ENCODE assay signal across 21 mouse cellular contexts in genomic region chr9:20562177-20562576, GRCm38 (mm10). TPM values are rescaled to one million over a fixed set of nuclear protein-coding genes. Genes with fewer than 3 reads are reported as not detected.
DNase-seq lines count a peak whose midpoint lies in the region; ATAC-seq and TF ChIP-seq lines count a peak whose summit lies in the region.
"Had no signal": no experiment of that assay in that cellular context is flagged by ENCODE, and none has a peak within 500 bp of the region (broad histone marks: within the 10 kb centered on the region; RNA-seq: fewer than 3 reads in every experiment).

No protein-coding gene starts in this region.

- no peak overlapping the region for H3K4me3 ChIP-seq in liver, embryonic 11.5 days (ENCODE audit: low read depth, low read length)
- no peak overlapping the region for H3K4me3 ChIP-seq in liver, postnatal 0 days (ENCODE audit: low read depth, low read length)
- no peak overlapping the region for H3K4me3 ChIP-seq in forebrain, embryonic 11.5 days (ENCODE audit: low read depth, low read length)
- H3K4me3 ChIP-seq: forebrain, embryonic 15.5 days; hindbrain, embryonic 10.5 days; kidney, embryonic 15.5 days; limb, embryonic 13.5 days; midbrain, embryonic 13.5 days had no signal

- in situ Hi-C loops in Patski (cut with MboI; ENCODE audit: low pct_unique_long_range_greater_than_20kb), result no loop called here

- no peak overlapping the region for H3K4me2 ChIP-seq in liver, embryonic 11.5 days
- no peak overlapping the region for H3K4me2 ChIP-seq in liver, postnatal 0 days (ENCODE audit: low read depth, low read length)
- H3K4me2 ChIP-seq in forebrain, embryonic 11.5 days (ENCODE audit: low read depth, low read length, severe bottlenecking), result no peak overlapping the region
- H3K4me2 ChIP-seq: forebrain, embryonic 15.5 days; heart, embryonic 11.5 days; kidney, embryonic 15.5 days; limb, embryonic 13.5 days; midbrain, embryonic 13.5 days had no signal

- 81% methylated on average over 5 of the region's 5 CpGs for WGBS in liver, embryonic 11.5 days
- 71% methylated on average over 5 of the region's 5 CpGs for WGBS in liver, postnatal 0 days (ENCODE audit: insufficient replicate concordance)
- WGBS in forebrain, embryonic 11.5 days, result 80% methylated on average over 5 of the region's 5 CpGs

- peak; percentile 38 for DNase-seq in liver
- DNase-seq in liver, embryonic 11.5 days (ENCODE audit: low spot score), result no peak
- DNase-seq in thymus, postnatal 4 days, result peak; percentile 39
- no peak for DNase-seq in thymus, adult 18-20 months
- DNase-seq in Patski (ENCODE audit: low read depth, low spot score), result no peak
- DNase-seq in liver, postnatal 0 days, result no peak
- DNase-seq in forebrain, embryonic 11.5 days (ENCODE audit: low spot score), result no peak
- DNase-seq in layer of hippocampus, adult 9-11 months, result no peak
- DNase-seq: cerebellum, adult 18-20 months; cerebellum, postnatal 25 days; embryo, embryonic 11 days; kidney, adult 11 months; lung, postnatal 10 days; right cerebral cortex, postnatal 14 days had no signal

- no peak overlapping the region for H3K9ac ChIP-seq in liver, embryonic 11.5 days (ENCODE audit: low read depth, low read length)
- H3K9ac ChIP-seq in liver, postnatal 0 days (replicated peaks), result no peak overlapping the region
- H3K9ac ChIP-seq in forebrain, embryonic 11.5 days (ENCODE audit: low read length), result no peak overlapping the region
- H3K9ac ChIP-seq: forebrain, embryonic 15.5 days; kidney, embryonic 15.5 days; limb, embryonic 13.5 days; midbrain, embryonic 13.5 days had no signal

- peak; percentile 18 for TF ChIP-seq CTCF in Patski (IDR thresholded peaks at IDR 0.05)
- peak; percentile 41 for TF ChIP-seq CTCF in liver, postnatal 0 days (IDR thresholded peaks at IDR 0.05; ENCODE audit: low read depth)

- H3K4me1 ChIP-seq in liver, embryonic 11.5 days (replicated peaks; ENCODE audit: control insufficient read depth, insufficient read depth, low read length), result no peaks in the 10 kb centered on the region
- H3K4me1 ChIP-seq in liver, postnatal 0 days (ENCODE audit: insufficient read depth), result no peaks in the 10 kb centered on the region
- H3K4me1 ChIP-seq in forebrain, embryonic 11.5 days (replicated peaks; ENCODE audit: control insufficient read depth, insufficient read depth, low read length), result no peaks in the 10 kb centered on the region
- H3K4me1 ChIP-seq: forebrain, embryonic 15.5 days; hindbrain, embryonic 10.5 days; kidney, embryonic 15.5 days; limb, embryonic 13.5 days; midbrain, embryonic 13.5 days had no signal

- H3K27me3 ChIP-seq in liver, embryonic 11.5 days (replicated peaks; ENCODE audit: control insufficient read depth, insufficient read depth, low read length), result no peaks in the 10 kb centered on the region
- peaks cover 5% of the 10 kb centered on the region for H3K27me3 ChIP-seq in Patski
- H3K27me3 ChIP-seq in liver, postnatal 0 days (ENCODE audit: insufficient read depth, low read length), result no peaks in the 10 kb centered on the region
- H3K27me3 ChIP-seq in forebrain, embryonic 11.5 days (ENCODE audit: control insufficient read depth, insufficient read depth, low read length), result no peaks in the 10 kb centered on the region
- H3K27me3 ChIP-seq: forebrain, embryonic 15.5 days; kidney, embryonic 15.5 days; limb, embryonic 13.5 days had no signal

- no peaks in the 10 kb centered on the region for H3K36me3 ChIP-seq in liver, embryonic 11.5 days (ENCODE audit: control insufficient read depth, insufficient read depth, low read length)
- H3K36me3 ChIP-seq in liver, postnatal 0 days (replicated peaks; ENCODE audit: insufficient read depth, low read length), result no peaks in the 10 kb centered on the region
- H3K36me3 ChIP-seq in forebrain, embryonic 11.5 days (ENCODE audit: control insufficient read depth, insufficient read depth, low read length), result no peaks in the 10 kb centered on the region
- H3K36me3 ChIP-seq: forebrain, embryonic 15.5 days; hindbrain, embryonic 10.5 days; kidney, embryonic 15.5 days; limb, embryonic 13.5 days; midbrain, embryonic 13.5 days had no signal

- CTCF ChIA-PET in Patski (lab: Charles Lee), result no interaction called here

- no peaks in the 10 kb centered on the region for H3K9me3 ChIP-seq in liver, embryonic 11.5 days (ENCODE audit: control insufficient read depth, low read length)
- peaks cover 5% of the 10 kb centered on the region; the same call in 1 of the 2 replicates for H3K9me3 ChIP-seq in liver, postnatal 0 days (ENCODE audit: low read length)
- H3K9me3 ChIP-seq in forebrain, embryonic 11.5 days (ENCODE audit: control insufficient read depth, low read length), result no peaks in the 10 kb centered on the region
- H3K9me3 ChIP-seq: forebrain, embryonic 15.5 days had no signal

- no peak for TF ChIP-seq EP300 in liver, postnatal 0 days (IDR thresholded peaks at IDR 0.05; ENCODE audit: low read depth)

- no peak for ATAC-seq in liver, embryonic 11.5 days (replicated peaks; ENCODE audit: low FRiP score)
- ATAC-seq in Patski, result no peak
- no peak for ATAC-seq in liver, postnatal 0 days
- no peak for ATAC-seq in forebrain, embryonic 11.5 days (replicated peaks; ENCODE audit: low FRiP score)
- ATAC-seq: forebrain, embryonic 15.5 days; hindbrain, embryonic 16.5 days; midbrain, embryonic 13.5 days had no signal

- POLR2A ChIA-PET in Patski (lab: Charles Lee), result no interaction called here

- no peak overlapping the region for H3K27ac ChIP-seq in liver, embryonic 11.5 days (ENCODE audit: low read depth, low read length)
- no peak overlapping the region for H3K27ac ChIP-seq in liver, postnatal 0 days (ENCODE audit: low read depth)
- H3K27ac ChIP-seq in forebrain, embryonic 11.5 days (ENCODE audit: low read depth, low read length), result no peak overlapping the region
- H3K27ac ChIP-seq: forebrain, embryonic 15.5 days; hindbrain, embryonic 10.5 days; kidney, embryonic 15.5 days; limb, embryonic 13.5 days; midbrain, embryonic 13.5 days had no signal

RNA-seq across cellular contexts. Expression of gene Zfp846, which starts 18.9 kb away (rescaled TPM):
- polyA plus RNA-seq in liver, embryonic 11.5 days (2014; fragmentation: Nextera tagmentation; extraction: Ambion mirVana), result 6.6 and 7.0 TPM in 2 replicates
- 8.8 TPM for polyA plus RNA-seq in Patski (2021)
- 2.1 and 2.4 TPM in 2 replicates for polyA plus RNA-seq in liver, postnatal 0 days (2015; fragmentation: Nextera tagmentation; extraction: Ambion mirVana)
- polyA plus RNA-seq in forebrain, embryonic 11.5 days (2014; fragmentation: Nextera tagmentation; extraction: Ambion mirVana), result 22.2 and 24.4 TPM in 2 replicates

RNA-seq across cellular contexts. Expression of gene Zfp266, which starts 41.0 kb away (rescaled TPM):
- 49.2 TPM in 2 replicates for polyA plus RNA-seq in liver, embryonic 11.5 days (2014; fragmentation: Nextera tagmentation; extraction: Ambion mirVana)
- polyA plus RNA-seq in Patski (2021), result 51.8 TPM
- polyA plus RNA-seq in liver, postnatal 0 days (2015; fragmentation: Nextera tagmentation; extraction: Ambion mirVana), result 9.2 and 9.7 TPM in 2 replicates
- 142 and 161 TPM in 2 replicates for polyA plus RNA-seq in forebrain, embryonic 11.5 days (2014; fragmentation: Nextera tagmentation; extraction: Ambion mirVana)

Comparison
In these comparisons a context has a peak if more than half of its experiments do, and no peak if none do; other contexts are left out.
1. DNase-seq: peak in liver (single experiment) and thymus, postnatal 4 days (single experiment); none in liver, embryonic 11.5 days (single experiment), thymus, adult 18-20 months (0 of 2), Patski (single experiment), liver, postnatal 0 days (single experiment), forebrain, embryonic 11.5 days (single experiment) and layer of hippocampus, adult 9-11 months (single experiment).